Mouse (Mus musculus): Measurements from ENCODE around the gene Asic3. TPM values are rescaled to one million over a fixed set of nuclear protein-coding genes. Genes with fewer than 3 reads are reported as not detected.

Asic3 gene
- total and polyA plus RNA-seq, 3 experiments = 0.05 TPM; not detected in 2

DNA sequence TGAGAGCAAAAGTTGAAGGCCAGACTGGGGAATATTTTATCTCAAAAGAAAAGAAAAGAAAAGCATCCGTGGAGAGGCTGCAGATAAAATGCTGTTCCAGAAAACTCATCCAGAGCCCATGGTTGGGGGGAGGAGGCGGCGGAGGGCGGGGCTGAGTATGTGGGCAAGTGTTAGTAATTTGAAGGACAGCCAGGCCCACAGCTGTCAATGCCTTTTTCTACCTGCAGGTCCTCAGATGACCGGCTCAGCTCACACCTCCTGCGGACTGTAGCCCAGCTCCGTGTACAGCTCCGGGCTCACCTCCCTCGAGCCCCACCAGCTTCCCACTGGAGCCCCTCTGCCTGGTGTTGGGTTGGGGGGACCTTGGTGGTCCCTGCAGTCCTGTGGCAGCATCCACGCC is 13.5 kb upstream of the Asic3 start:
- TF ChIP-seq POLR2AphosphoS5 (IDR thresholded peaks at IDR 0.05; ENCODE audit: insufficient replicate concordance, low read depth, low read length) (no peak), GATA2 (IDR thresholded peaks at IDR 0.05; ENCODE audit: borderline replicate concordance, low read depth, low read length) (no peak), TAL1 (conservative IDR thresholded peaks at IDR 0.05; ENCODE audit: low read depth, low read length) (no peak)
- DNase-seq (ENCODE audit: low spot score) (no peak), ATAC-seq (ENCODE audit: extremely low read depth, insufficient number of reproducible peaks, low FRiP score, poor library complexity, severe bottlenecking) (no peak)
- H3K36me3 ChIP-seq (replicated peaks) = peaks cover 79% of the 10 kb centered on the region
- no peaks in the 10 kb centered on the region for H3K9me3 ChIP-seq (replicated peaks)
- H3K4me3 ChIP-seq (ENCODE audit: low read depth, low read length) = no peak overlapping the region
- H3K4me1 ChIP-seq (ENCODE audit: insufficient read depth, low read depth, low read length) = peaks cover 15% of the 10 kb centered on the region
- no peaks in the 10 kb centered on the region for H3K27me3 ChIP-seq (ENCODE audit: insufficient read depth, low read length)

DNA sequence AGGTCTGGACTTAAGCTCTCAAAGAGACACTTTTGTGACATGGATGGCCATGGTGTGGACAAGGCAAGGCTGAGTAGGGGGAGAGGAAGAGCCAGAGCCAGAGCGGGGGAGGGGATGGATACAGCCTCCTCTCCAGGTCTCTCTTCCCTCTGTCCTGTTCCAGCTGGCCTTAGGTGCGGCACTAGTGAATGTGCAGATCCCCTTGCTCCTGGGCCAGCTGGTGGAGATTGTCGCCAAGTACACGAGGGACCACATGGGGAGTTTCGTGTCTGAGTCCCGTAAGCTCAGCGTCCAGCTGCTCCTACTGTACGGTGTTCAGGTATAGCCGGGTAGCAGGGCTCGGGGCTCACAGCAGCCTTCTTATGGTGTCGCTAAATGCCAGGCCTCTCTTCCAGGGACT is 12.8 kb upstream of the Asic3 start:
- Histone ChIP-seq H3K36me3 (replicated peaks) (peaks cover 85% of the 10 kb centered on the region), H3K4me1 (ENCODE audit: insufficient read depth, low read depth, low read length) (peaks cover 8% of the 10 kb centered on the region), H3K27me3 (ENCODE audit: insufficient read depth, low read length) (no peaks in the 10 kb centered on the region)

DNA sequence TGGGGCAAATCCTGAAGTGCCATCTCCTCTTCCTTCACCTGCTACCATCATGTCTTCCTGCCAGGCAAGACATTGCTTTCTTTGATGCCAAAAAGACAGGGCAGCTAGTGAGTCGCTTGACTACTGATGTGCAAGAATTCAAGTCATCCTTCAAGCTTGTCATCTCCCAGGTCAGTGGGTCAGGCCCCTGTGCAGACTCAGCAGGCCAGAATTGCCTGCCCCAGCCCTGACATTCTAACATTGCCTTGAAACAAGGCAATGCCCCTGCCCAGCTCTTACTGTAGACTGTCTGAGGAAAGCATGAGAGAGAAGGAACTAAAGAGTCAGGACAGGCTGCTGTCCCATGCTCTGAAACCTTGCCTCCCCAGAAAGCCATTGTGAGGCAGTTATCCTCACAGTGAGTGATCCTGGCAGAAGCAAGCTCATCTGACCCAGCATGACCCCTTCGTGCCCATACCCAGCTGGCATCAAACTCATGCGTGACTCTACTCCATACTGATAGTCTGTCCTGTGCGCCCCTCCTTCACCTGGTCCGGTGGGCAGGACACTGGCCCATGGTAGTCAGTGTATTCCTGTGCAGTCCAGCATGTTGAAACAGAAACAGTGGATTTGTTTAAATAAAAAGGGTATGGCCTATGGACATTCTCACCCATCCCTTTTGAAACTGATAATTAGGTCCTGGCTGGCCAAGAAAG is 12.1 kb upstream of the Asic3 start:
- ATAC-seq (ENCODE audit: extremely low read depth, insufficient number of reproducible peaks, low FRiP score, poor library complexity, severe bottlenecking) (no peak), DNase-seq (ENCODE audit: low spot score) (no peak)
- Histone ChIP-seq H3K4me1 (ENCODE audit: insufficient read depth, low read depth, low read length) (peaks cover 10% of the 10 kb centered on the region; the same call in 1 of the 2 replicates), H3K27me3 (ENCODE audit: insufficient read depth, low read length) (no peaks in the 10 kb centered on the region), H3K9me3 (replicated peaks) (no peaks in the 10 kb centered on the region), H3K36me3 (replicated peaks) (peaks cover 91% of the 10 kb centered on the region), H3K4me3 (ENCODE audit: low read depth, low read length) (no peak overlapping the region)
- no peak for TF ChIP-seq POLR2AphosphoS5 (IDR thresholded peaks at IDR 0.05; ENCODE audit: insufficient replicate concordance, low read depth, low read length)
- TF ChIP-seq TAL1 (conservative IDR thresholded peaks at IDR 0.05; ENCODE audit: low read depth, low read length) = no peak
- TF ChIP-seq GATA1 (IDR thresholded peaks at IDR 0.05; ENCODE audit: borderline replicate concordance, low read length) = no peak
- TF ChIP-seq CTCF (IDR thresholded peaks at IDR 0.05; ENCODE audit: low read depth, low read length) = no peak
- TF ChIP-seq GATA2 (IDR thresholded peaks at IDR 0.05; ENCODE audit: borderline replicate concordance, low read depth, low read length) = no peak

More for the DNA sequence above, 12.8 kb upstream of the Asic3 start:
- TF ChIP-seq GATA2 (IDR thresholded peaks at IDR 0.05; ENCODE audit: borderline replicate concordance, low read depth, low read length) (no peak), TAL1 (conservative IDR thresholded peaks at IDR 0.05; ENCODE audit: low read depth, low read length) (no peak), CTCF (IDR thresholded peaks at IDR 0.05; ENCODE audit: low read depth, low read length) (no peak), GATA1 (IDR thresholded peaks at IDR 0.05; ENCODE audit: borderline replicate concordance, low read length) (no peak), POLR2AphosphoS5 (IDR thresholded peaks at IDR 0.05; ENCODE audit: insufficient replicate concordance, low read depth, low read length) (no peak)
- ATAC-seq (ENCODE audit: extremely low read depth, insufficient number of reproducible peaks, low FRiP score, poor library complexity, severe bottlenecking) (no peak), DNase-seq (ENCODE audit: low spot score) (no peak)
- Histone ChIP-seq H3K4me3 (ENCODE audit: low read depth, low read length) (no peak overlapping the region), H3K9me3 (replicated peaks) (no peaks in the 10 kb centered on the region)

GRCm38 (mm10) chr5:24401969-24402368 is 11.2 kb upstream of the Asic3 start:
- ATAC-seq (ENCODE audit: extremely low read depth, insufficient number of reproducible peaks, low FRiP score, poor library complexity, severe bottlenecking) = no peak
- H3K36me3 ChIP-seq (replicated peaks) = peaks cover 94% of the 10 kb centered on the region

GRCm38 (mm10) chr5:24404594-24405360 is 8.4 kb upstream of the Asic3 start:
- Histone ChIP-seq H3K4me3 (ENCODE audit: low read depth, low read length) (no peak overlapping the region), H3K27me3 (ENCODE audit: insufficient read depth, low read length) (no peaks in the 10 kb centered on the region), H3K36me3 (replicated peaks) (peaks cover 100% of the 10 kb centered on the region), H3K9me3 (replicated peaks) (no peaks in the 10 kb centered on the region), H3K4me1 (ENCODE audit: insufficient read depth, low read depth, low read length) (peaks cover 3% of the 10 kb centered on the region)
- no peak for TF ChIP-seq POLR2AphosphoS5 (IDR thresholded peaks at IDR 0.05; ENCODE audit: insufficient replicate concordance, low read depth, low read length)
- DNase-seq (ENCODE audit: low spot score) (no peak), ATAC-seq (ENCODE audit: extremely low read depth, insufficient number of reproducible peaks, low FRiP score, poor library complexity, severe bottlenecking) (no peak)

More at GRCm38 (mm10) chr5:24401969-24402368, 11.2 kb upstream of the Asic3 start:
- Histone ChIP-seq H3K4me3 (ENCODE audit: low read depth, low read length) (no peak overlapping the region), H3K9me3 (replicated peaks) (no peaks in the 10 kb centered on the region), H3K4me1 (ENCODE audit: insufficient read depth, low read depth, low read length) (peaks cover 10% of the 10 kb centered on the region; the same call in 1 of the 2 replicates), H3K27me3 (ENCODE audit: insufficient read depth, low read length) (no peaks in the 10 kb centered on the region)
- no peak for DNase-seq (ENCODE audit: low spot score)
- TF ChIP-seq CTCF (IDR thresholded peaks at IDR 0.05; ENCODE audit: low read depth, low read length) (no peak), GATA1 (IDR thresholded peaks at IDR 0.05; ENCODE audit: borderline replicate concordance, low read length) (no peak), GATA2 (IDR thresholded peaks at IDR 0.05; ENCODE audit: borderline replicate concordance, low read depth, low read length) (no peak), POLR2AphosphoS5 (IDR thresholded peaks at IDR 0.05; ENCODE audit: insufficient replicate concordance, low read depth, low read length) (no peak), TAL1 (conservative IDR thresholded peaks at IDR 0.05; ENCODE audit: low read depth, low read length) (no peak)

DNA sequence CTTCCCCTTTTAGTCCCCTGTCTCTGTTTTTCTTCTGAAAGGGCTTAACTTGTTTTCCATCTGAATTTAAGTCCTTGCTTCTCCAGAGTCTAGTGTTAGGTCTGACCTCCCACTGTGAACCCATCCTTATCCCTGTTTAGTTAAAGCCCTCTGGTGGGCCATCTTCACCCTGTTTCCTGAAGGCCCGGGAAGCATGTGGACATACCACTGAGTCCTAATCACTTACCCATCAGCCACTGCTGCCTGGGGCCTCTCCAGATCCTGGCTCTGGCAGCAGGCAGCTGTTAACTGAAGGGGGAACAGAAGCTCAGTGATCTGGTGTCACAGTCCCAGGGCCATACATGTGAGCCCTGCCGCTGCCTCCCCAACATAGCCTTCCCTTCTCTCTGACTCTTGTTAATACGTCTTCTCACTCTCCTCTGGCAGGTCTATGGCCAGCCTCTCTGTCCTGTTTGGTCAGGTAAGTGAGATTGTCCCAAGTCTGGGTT is 7.8 kb upstream of the Asic3 start:
- ATAC-seq (ENCODE audit: extremely low read depth, insufficient number of reproducible peaks, low FRiP score, poor library complexity, severe bottlenecking) (no peak), DNase-seq (ENCODE audit: low spot score) (no peak)
- H3K4me1 ChIP-seq (ENCODE audit: insufficient read depth, low read depth, low read length) = peaks cover 2% of the 10 kb centered on the region
- H3K27me3 ChIP-seq (ENCODE audit: insufficient read depth, low read length) = no peaks in the 10 kb centered on the region
- H3K36me3 ChIP-seq (replicated peaks) = peaks cover 99% of the 10 kb centered on the region
- TF ChIP-seq CTCF (IDR thresholded peaks at IDR 0.05; ENCODE audit: low read depth, low read length) = no peak
- no peak for TF ChIP-seq GATA2 (IDR thresholded peaks at IDR 0.05; ENCODE audit: borderline replicate concordance, low read depth, low read length)
- no peak for TF ChIP-seq POLR2AphosphoS5 (IDR thresholded peaks at IDR 0.05; ENCODE audit: insufficient replicate concordance, low read depth, low read length)
- TF ChIP-seq GATA1 (IDR thresholded peaks at IDR 0.05; ENCODE audit: borderline replicate concordance, low read length) = no peak
- no peak for TF ChIP-seq TAL1 (conservative IDR thresholded peaks at IDR 0.05; ENCODE audit: low read depth, low read length)
- H3K9me3 ChIP-seq (replicated peaks) = no peaks in the 10 kb centered on the region
- no peak overlapping the region for H3K4me3 ChIP-seq (ENCODE audit: low read depth, low read length)

Measured in G1E (cell line).